Mouse (Mus musculus): Measurements from ENCODE around the gene Gstt1. TPM values are rescaled to one million over a fixed set of nuclear protein-coding genes. Genes with fewer than 3 reads are reported as not detected.

The Gstt1 gene
- polyA plus RNA-seq, 1 experiment from 2014 or later = 9.8 TPM

DNA sequence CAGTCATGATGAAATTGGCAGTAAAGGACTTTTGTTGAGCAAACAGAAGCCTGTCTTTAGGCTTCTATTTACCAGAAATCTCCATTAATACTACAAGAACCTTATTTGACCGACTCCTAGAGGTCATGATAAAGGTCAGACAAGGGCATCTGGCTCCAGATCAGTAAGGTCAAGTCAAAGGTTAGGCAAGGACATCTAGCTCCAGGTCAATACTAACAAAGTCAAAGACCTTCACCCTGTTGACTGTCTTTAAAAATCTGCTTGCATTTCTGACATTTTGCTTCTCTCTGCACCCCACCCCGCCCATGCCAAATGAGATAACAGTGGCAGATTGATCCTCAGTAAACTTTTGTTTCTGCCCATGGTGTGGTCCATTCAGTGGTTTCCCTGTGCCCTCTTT, 5.8 kb upstream of the Gstt1 start:
- no peaks in the 10 kb centered on the region for H3K4me1 ChIP-seq (replicated peaks)
- 0 out of 2 replicates have a peak, but pooled peaks cover 4% of the 10 kb centered on the region for H3K9me3 ChIP-seq
- H3K4me2 ChIP-seq = no peak overlapping the region
- H3K9ac ChIP-seq (replicated peaks) = no peak overlapping the region
- H3K4me3 ChIP-seq (replicated peaks) = no peak overlapping the region
- 60% methylated on average over 2 of the region's 2 CpGs for whole genome bisulfite sequencing
- no peak for ATAC-seq (ENCODE audit: insufficient number of reproducible peaks, insufficient read depth, low FRiP score, low TSS enrichment, low read depth)
- no peak overlapping the region for H3K27ac ChIP-seq
- H3K36me3 ChIP-seq = no peaks in the 10 kb centered on the region
- H3K27me3 ChIP-seq = peaks cover 4% of the 10 kb centered on the region; the same call in 1 of the 2 replicates

DNA sequence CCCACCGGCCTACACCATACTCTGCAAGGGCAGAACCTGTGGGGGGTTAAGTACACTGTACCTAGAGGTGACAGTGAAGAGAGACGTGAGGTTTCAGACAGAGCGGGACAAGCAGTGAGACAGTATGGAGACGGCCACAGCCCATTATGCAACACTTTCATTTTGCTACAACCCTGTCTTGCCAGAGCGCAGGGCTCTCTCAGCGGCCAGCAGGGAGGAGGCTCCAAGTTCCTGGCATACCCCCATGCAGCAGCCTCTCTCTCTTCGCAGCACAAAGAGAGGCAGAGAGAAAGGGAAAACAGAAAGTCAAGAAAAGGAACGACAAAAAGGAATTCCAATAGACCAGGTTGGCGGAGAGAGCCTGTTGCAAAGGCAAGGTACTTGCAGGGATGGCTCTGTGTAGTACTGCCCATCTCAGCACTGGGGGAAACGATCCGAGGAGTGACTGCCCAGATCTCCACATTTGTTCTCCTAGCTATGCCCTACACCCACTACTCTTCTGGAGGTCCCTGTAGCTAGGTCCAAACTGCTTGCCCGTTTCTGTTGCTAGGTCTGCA, 687 bp downstream of the Gstt1 start:
- Histone ChIP-seq H3K27me3 (peaks cover 12% of the 10 kb centered on the region), H3K36me3 (no peaks in the 10 kb centered on the region), H3K4me2 (peak overlapping the region; percentile 70), H3K4me1 (replicated peaks) (peaks cover 19% of the 10 kb centered on the region), H3K4me3 (replicated peaks) (peak overlapping the region; percentile 44), H3K9ac (replicated peaks) (peak overlapping the region; percentile 56), H3K27ac (no peak overlapping the region), H3K9me3 (no peaks in the 10 kb centered on the region)
- no peak for ATAC-seq (ENCODE audit: insufficient number of reproducible peaks, insufficient read depth, low FRiP score, low TSS enrichment, low read depth)
- 2% methylated on average over 12 of the region's 12 CpGs for WGBS

GRCm38 (mm10) chr10:75796731-75797516, 1.5 kb downstream of the Gstt1 start:
- Histone ChIP-seq H3K9me3 (no peaks in the 10 kb centered on the region), H3K36me3 (no peaks in the 10 kb centered on the region), H3K4me3 (replicated peaks) (peak overlapping the region; percentile 44), H3K27me3 (peaks cover 12% of the 10 kb centered on the region), H3K9ac (replicated peaks) (peak overlapping the region; percentile 56), H3K4me2 (peak overlapping the region; percentile 70), H3K27ac (no peak overlapping the region), H3K4me1 (replicated peaks) (peaks cover 19% of the 10 kb centered on the region)
- whole genome bisulfite sequencing = 41% methylated on average over 11 of the region's 11 CpGs
- no peak for ATAC-seq (ENCODE audit: insufficient number of reproducible peaks, insufficient read depth, low FRiP score, low TSS enrichment, low read depth)

- H3K9ac ChIP-seq (replicated peaks) = no peak overlapping the region
- H3K4me1 ChIP-seq (replicated peaks) = peaks cover 19% of the 10 kb centered on the region
- no peak overlapping the region for H3K4me2 ChIP-seq
- peaks cover 10% of the 10 kb centered on the region for H3K27me3 ChIP-seq
- H3K36me3 ChIP-seq = no peaks in the 10 kb centered on the region
- no peak overlapping the region for H3K4me3 ChIP-seq (replicated peaks)
- 30% methylated on average over 3 of the region's 3 CpGs for WGBS
- no peak overlapping the region for H3K27ac ChIP-seq
- no peaks in the 10 kb centered on the region for H3K9me3 ChIP-seq
- no peak for ATAC-seq (ENCODE audit: insufficient number of reproducible peaks, insufficient read depth, low FRiP score, low TSS enrichment, low read depth)
These were observed 3.5 kb downstream of the Gstt1 start for GRCm38 (mm10) chr10:75794880-75795279.

DNA sequence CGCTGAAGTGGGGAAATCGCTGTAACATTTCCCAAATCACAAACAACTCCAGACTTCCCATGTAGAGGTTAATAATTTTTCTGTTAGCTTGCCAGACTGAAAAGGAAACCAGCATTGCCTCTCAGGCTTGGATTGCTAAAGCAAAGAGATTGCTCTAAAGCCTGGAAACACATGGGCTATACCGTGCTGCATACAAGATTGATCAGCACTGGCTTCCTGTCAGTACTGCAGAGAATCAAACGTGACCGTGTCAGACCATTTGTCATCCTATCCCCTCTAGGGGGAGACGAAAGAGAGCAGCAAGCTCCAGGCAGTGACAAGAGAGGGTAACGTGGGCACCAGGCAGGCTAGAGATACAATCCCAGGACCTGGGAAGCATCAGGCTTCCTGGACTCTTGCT, 7.6 kb downstream of the Gstt1 start:
- H3K27me3 ChIP-seq = no peaks in the 10 kb centered on the region
- no peak overlapping the region for H3K4me3 ChIP-seq (replicated peaks)
- no peaks in the 10 kb centered on the region for H3K36me3 ChIP-seq
- H3K9ac ChIP-seq (replicated peaks) = no peak overlapping the region
- ATAC-seq (ENCODE audit: insufficient number of reproducible peaks, insufficient read depth, low FRiP score, low TSS enrichment, low read depth) = no peak
- WGBS = 20% methylated on average over 7 of the region's 7 CpGs
- no peak overlapping the region for H3K4me2 ChIP-seq
- H3K27ac ChIP-seq = no peak overlapping the region
- no peaks in the 10 kb centered on the region for H3K9me3 ChIP-seq
- H3K4me1 ChIP-seq (replicated peaks) = peaks cover 11% of the 10 kb centered on the region

DNA sequence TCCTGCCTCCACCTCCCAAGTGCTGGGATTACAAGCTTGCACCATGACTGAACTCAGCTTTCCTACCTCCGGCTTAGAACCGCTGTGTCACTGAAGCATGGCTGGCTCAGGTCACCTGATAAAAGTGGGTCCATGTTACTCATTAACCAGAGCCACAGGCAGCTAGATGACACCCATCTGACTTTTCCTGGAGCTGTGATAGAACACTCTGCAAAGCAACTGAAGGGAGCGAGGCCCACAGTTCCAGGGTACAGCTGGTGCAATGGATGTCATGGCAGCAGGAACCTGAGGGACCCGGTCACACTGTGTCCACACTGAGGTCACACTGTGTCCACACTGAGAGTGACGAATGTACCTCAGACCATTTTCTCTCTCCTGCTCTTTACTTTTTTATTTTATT, 8.5 kb downstream of the Gstt1 start:
- no peak overlapping the region for H3K27ac ChIP-seq
- H3K4me3 ChIP-seq (replicated peaks) = no peak overlapping the region
- no peak overlapping the region for H3K4me2 ChIP-seq
- H3K9ac ChIP-seq (replicated peaks) = no peak overlapping the region
- peaks cover 6% of the 10 kb centered on the region for H3K4me1 ChIP-seq (replicated peaks)
- ATAC-seq (ENCODE audit: insufficient number of reproducible peaks, insufficient read depth, low FRiP score, low TSS enrichment, low read depth) = no peak
- no peaks in the 10 kb centered on the region for H3K27me3 ChIP-seq
- H3K9me3 ChIP-seq = no peaks in the 10 kb centered on the region
- WGBS = 88% methylated on average over 5 of the region's 5 CpGs
- no peaks in the 10 kb centered on the region for H3K36me3 ChIP-seq

DNA sequence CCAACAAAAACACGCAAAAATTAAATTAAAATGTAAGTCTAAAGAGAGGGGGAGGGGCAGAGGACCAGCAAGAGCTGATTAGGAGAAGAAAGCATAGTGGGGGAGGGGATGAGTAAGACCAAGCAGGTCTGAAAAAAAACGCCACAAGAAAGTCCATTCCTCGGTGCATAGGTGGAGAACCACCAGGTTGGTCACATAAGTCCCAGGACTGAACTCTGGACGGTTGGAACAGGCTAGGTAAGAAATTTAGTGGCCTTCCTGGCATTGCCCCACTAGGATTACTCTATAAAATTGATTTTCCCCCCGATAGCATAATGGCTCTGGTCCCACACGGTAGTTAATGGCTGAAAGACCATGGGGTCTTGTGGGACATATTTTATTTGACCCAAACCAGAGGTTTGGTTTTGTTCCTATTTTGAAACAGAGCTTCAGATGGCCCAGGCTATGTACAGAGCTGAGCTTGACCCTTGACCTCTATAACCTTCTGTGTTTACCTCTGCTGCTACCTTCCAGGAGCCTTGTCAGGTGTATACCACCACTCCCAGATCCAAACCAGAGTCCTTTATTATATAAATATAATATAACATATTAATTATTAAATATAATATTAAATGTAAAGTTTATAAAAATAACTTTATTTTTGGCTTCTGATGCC, 9.2 kb downstream of the Gstt1 start:
- Histone ChIP-seq H3K4me2 (no peak overlapping the region), H3K9ac (replicated peaks) (no peak overlapping the region), H3K27ac (no peak overlapping the region), H3K27me3 (no peaks in the 10 kb centered on the region), H3K4me3 (replicated peaks) (no peak overlapping the region), H3K9me3 (no peaks in the 10 kb centered on the region), H3K36me3 (no peaks in the 10 kb centered on the region), H3K4me1 (replicated peaks) (no peaks in the 10 kb centered on the region; the same call in 1 of the 2 replicates)
- no peak for ATAC-seq (ENCODE audit: insufficient number of reproducible peaks, insufficient read depth, low FRiP score, low TSS enrichment, low read depth)
- WGBS = 77% methylated on average over 6 of the region's 6 CpGs

DNA sequence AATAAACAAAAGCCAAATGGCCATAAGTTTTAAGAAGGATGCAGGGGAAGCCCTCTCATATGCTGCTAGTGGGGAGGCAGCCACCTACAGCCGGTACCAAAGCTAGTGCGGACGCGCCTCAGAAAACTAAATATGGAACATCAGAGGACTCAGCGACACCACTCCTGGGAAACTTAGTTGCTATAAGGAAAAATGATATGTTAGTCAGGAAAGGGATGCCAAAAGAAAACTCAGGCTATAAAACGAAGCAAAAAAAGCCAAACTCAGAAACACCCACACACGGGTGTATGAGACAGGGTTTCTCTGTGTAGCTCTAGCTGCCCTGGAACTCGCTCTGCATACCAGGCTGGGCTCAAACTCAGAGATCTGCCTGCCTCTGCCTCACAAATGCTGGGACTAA, 10.1 kb downstream of the Gstt1 start:
- ATAC-seq (ENCODE audit: insufficient number of reproducible peaks, insufficient read depth, low FRiP score, low TSS enrichment, low read depth) = no peak
- no peaks in the 10 kb centered on the region; the same call in 1 of the 2 replicates for H3K4me1 ChIP-seq (replicated peaks)
- H3K36me3 ChIP-seq = no peaks in the 10 kb centered on the region
- WGBS = 91% methylated on average over 8 of the region's 8 CpGs
- no peak overlapping the region for H3K9ac ChIP-seq (replicated peaks)
- H3K4me2 ChIP-seq = no peak overlapping the region
- H3K27me3 ChIP-seq = no peaks in the 10 kb centered on the region
- no peak overlapping the region for H3K4me3 ChIP-seq (replicated peaks)
- no peak overlapping the region for H3K27ac ChIP-seq
- no peaks in the 10 kb centered on the region for H3K9me3 ChIP-seq

GRCm38 (mm10) chr10:75785442-75785841, 12.9 kb downstream of the Gstt1 start:
- H3K36me3 ChIP-seq = no peaks in the 10 kb centered on the region
- ATAC-seq (ENCODE audit: insufficient number of reproducible peaks, insufficient read depth, low FRiP score, low TSS enrichment, low read depth) = no peak
- H3K4me3 ChIP-seq (replicated peaks) = no peak overlapping the region
- H3K27me3 ChIP-seq = no peaks in the 10 kb centered on the region
- WGBS = 76% methylated on average over 1 of the region's 1 CpGs
- no peaks in the 10 kb centered on the region for H3K4me1 ChIP-seq (replicated peaks)
- H3K4me2 ChIP-seq = no peak overlapping the region
- no peak overlapping the region for H3K9ac ChIP-seq (replicated peaks)
- no peaks in the 10 kb centered on the region for H3K9me3 ChIP-seq
- H3K27ac ChIP-seq = no peak overlapping the region

GRCm38 (mm10) chr10:75780769-75781578, 17.4 kb downstream of the Gstt1 start, which contains the start of the genes Gm20441 and Gstt3:
Gene Gm20441 (minus strand): TSS chr10:75780954.
Gene Gstt3 (minus strand): TSS chr10:75781414.
- 1% methylated on average over 28 of the region's 28 CpGs for WGBS
- ATAC-seq (ENCODE audit: insufficient number of reproducible peaks, insufficient read depth, low FRiP score, low TSS enrichment, low read depth) = peak; percentile 70
- Histone ChIP-seq H3K27ac (no peak within 1 kb of the TSS), H3K27me3 (peaks cover 19% of the 10 kb centered on the region; the same call in 1 of the 2 replicates), H3K9ac (replicated peaks) (peak within 1 kb of the TSS; percentile 51), H3K4me3 (replicated peaks) (peak within 1 kb of the TSS; percentile 48), H3K9me3 (no peaks in the 10 kb centered on the region), H3K36me3 (no peaks in the 10 kb centered on the region), H3K4me2 (peak within 1 kb of the TSS; percentile 80), H3K4me1 (replicated peaks) (peaks cover 11% of the 10 kb centered on the region)
